Mouse (Mus musculus) liver, adult 2 months (tissue): ENCODE data around the gene Magi2. TPM values are rescaled to one million over a fixed set of nuclear protein-coding genes. Genes with fewer than 3 reads are reported as not detected.

Source experiments
- DNase-seq: peaks from one replicate; pipeline ENCODE4 v3.0.0-alpha.2; 2011; ENCODE audit warnings: low read depth, low spot score; ENCODE audit errors: extremely low read depth
- H3K27ac ChIP-seq: fragments of 200-500 bp; replicated peaks from 2 replicates; pipeline ENCODE4 v1.5.1; 2012; ENCODE audit warnings: low read depth, mild to moderate bottlenecking, control low read depth, inconsistent platforms, low read length; ENCODE audit not compliant: insufficient read depth
- H3K27me3 ChIP-seq: fragments of 200-500 bp; 2 replicates; pipeline ENCODE4 v1.6.1; 2012; ENCODE audit warnings: mild to moderate bottlenecking, moderate library complexity, low read length, inconsistent platforms; ENCODE audit not compliant: control insufficient read depth, insufficient read depth
- H3K36me3 ChIP-seq: fragments of 200-500 bp; 2 replicates; pipeline ENCODE4 v1.6.1; 2012; ENCODE audit warnings: low read length, inconsistent platforms; ENCODE audit not compliant: control insufficient read depth, insufficient read depth
- H3K4me1 ChIP-seq: fragments of 200-500 bp; 2 replicates; pipeline ENCODE4 v1.6.1; 2011; ENCODE audit warnings: low read length; ENCODE audit not compliant: control insufficient read depth, insufficient read depth
- H3K4me3 ChIP-seq: fragments of 200-500 bp; 2 replicates; pipeline ENCODE4 v1.5.1; 2011; ENCODE audit warnings: low read depth, mild to moderate bottlenecking, control low read depth, low read length, moderate library complexity; ENCODE audit not compliant: insufficient read depth
- H3K79me2 ChIP-seq: fragments of 200-500 bp; 2 replicates; pipeline ENCODE4 v1.6.1; 2012; ENCODE audit warnings: inconsistent platforms, mild to moderate bottlenecking, low read length, moderate library complexity; ENCODE audit not compliant: control insufficient read depth, insufficient read depth
- H3K9ac ChIP-seq: fragments of 200-500 bp; 2 replicates; pipeline ENCODE4 v1.6.1; 2012; ENCODE audit warnings: low read depth, mild to moderate bottlenecking, control low read depth, inconsistent platforms, low read length
- CTCF ChIP-seq: fragments of 200-500 bp; IDR thresholded peaks from 2 replicates; pipeline ENCODE4 v1.5.1; 2011; ENCODE audit warnings: low read depth, low read length, control low read depth
- POLR2A ChIP-seq: fragments of 200-500 bp; IDR thresholded peaks from 2 replicates; pipeline ENCODE4 v1.6.1; 2011; ENCODE audit warnings: low read length, control low read depth; ENCODE audit not compliant: insufficient read depth; ENCODE audit errors: extremely low read depth
- WGBS: fragments of 180-500 bp; shearing (Covaris S2); methylation state at CpG from one replicate; pipeline ENCODE4 v1.1.7; 2018; 5-methylcytosine and 5-hydroxymethylcytosine counted together
- polyA plus RNA-seq: library from polyadenylated mRNA; depleted of rRNA; stranded (reverse); fragments of >200 nt; gene quantifications from 2 replicates; pipeline ENCODE4 v1.2.3, GENCODE M21; 2012
- total RNA-seq: library from RNA; depleted of rRNA; stranded (reverse); fragments of >200 nt; gene quantifications from 2 replicates; pipeline ENCODE4 v1.2.3, GENCODE M21; 2014

Magi2 gene
- total and polyA plus RNA-seq, 2 experiments, result 0.06 to 0.18 TPM

DNA sequence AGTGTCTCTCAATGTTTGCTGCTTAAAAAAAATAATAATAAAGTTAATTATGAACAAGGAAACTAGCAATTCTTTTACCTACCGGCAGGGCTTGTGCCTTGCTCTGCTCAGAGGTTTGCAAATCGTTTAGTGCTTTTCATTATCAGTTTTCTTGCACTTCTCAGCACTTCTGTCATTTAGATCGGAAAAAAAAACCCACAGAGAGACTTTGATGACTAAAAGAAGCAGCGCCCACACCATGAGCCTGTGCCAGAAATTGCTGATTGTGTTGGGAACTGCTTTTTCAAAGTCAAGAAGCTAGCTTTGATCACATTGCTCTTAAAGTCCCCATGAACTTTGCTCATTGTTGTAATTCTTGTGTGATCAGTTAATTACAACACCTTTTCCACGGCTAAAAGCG is 860.2 kb downstream of the Magi2 start:
- H3K36me3 ChIP-seq, result no peaks in the 10 kb centered on the region

DNA sequence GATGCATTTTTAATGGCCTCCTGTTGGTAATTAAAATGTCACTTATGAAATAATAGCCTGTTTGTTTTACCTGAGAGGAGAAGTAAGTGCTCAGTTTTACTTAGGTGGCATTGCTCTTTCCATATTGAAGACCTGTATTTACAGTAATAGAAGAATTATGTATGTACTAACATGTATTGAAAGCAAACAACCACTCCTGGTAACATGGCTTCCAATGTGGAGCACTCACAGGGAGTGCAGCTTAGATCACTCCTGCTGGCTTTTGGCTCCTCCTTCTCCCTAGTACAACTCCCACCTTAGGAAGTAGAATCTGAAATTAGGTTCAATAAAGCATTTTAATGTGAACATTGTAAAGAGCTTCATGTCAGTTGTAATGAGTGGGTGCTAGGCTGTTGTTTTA is 877.0 kb downstream of the Magi2 start:
- Histone ChIP-seq H3K4me1 (no peaks in the 10 kb centered on the region), H3K27me3 (no peaks in the 10 kb centered on the region), H3K79me2 (no peaks in the 10 kb centered on the region), H3K4me3 (no peak overlapping the region), H3K27ac (no peak overlapping the region), H3K36me3 (no peaks in the 10 kb centered on the region), H3K9ac (no peak overlapping the region)
- DNase-seq, result no peak
- TF ChIP-seq CTCF (no peak), POLR2A (no peak)

More for the DNA sequence above, 860.2 kb downstream of the Magi2 start:
- TF ChIP-seq POLR2A (no peak), CTCF (no peak)
- no peak overlapping the region for H3K9ac ChIP-seq
- no peak overlapping the region for H3K4me3 ChIP-seq
- H3K4me1 ChIP-seq, result no peaks in the 10 kb centered on the region
- no peaks in the 10 kb centered on the region for H3K27me3 ChIP-seq
- WGBS, result 61% methylated on average over 6 of the region's 6 CpGs
- no peak overlapping the region for H3K27ac ChIP-seq
- H3K79me2 ChIP-seq, result no peaks in the 10 kb centered on the region
- DNase-seq, result no peak

DNA sequence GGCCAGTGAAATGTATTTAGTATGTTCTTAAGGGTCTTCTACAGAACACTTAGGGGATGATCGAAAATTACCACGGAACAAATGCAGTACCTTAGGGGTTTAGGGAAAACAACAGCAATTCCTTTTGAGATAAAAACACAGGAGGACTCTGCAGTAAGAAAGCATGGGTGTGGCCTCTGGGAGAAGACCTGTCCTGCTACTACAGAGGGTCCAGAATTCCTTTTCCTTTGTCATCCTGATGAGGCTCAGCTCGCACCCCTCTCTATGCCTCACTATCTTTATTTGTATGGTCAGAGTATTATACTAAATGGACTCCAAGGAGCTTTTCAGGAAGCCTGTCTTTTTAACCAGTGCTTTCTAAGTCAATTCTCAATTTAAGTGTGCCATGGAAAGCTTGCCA is 877.7 kb downstream of the Magi2 start:
- TF ChIP-seq CTCF (no peak), POLR2A (no peak)
- 58% methylated on average over 3 of the region's 3 CpGs for WGBS

DNA sequence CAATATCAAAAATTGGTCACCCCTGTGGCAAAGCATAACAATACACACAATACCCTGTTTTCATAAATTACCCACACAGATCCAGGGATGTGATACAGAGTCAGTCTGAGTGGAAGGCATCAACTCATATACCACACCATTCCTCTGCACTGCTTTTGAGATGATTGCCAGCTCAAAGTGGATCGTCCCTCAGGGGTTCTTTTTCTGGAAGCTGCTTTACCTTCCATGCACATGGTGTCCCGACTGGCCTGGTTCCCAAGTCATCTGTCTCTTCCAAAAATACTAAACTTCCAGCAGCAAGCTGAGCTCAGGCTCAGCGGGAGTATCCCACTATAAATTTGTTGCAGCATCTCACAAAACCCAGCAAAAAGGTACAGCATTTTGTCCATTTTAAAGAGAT is 882.7 kb downstream of the Magi2 start:
- no peak overlapping the region for H3K9ac ChIP-seq
- no peaks in the 10 kb centered on the region for H3K4me1 ChIP-seq
- TF ChIP-seq POLR2A, result no peak
- no peak overlapping the region for H3K4me3 ChIP-seq
- DNase-seq, result no peak
- H3K27me3 ChIP-seq, result no peaks in the 10 kb centered on the region
- H3K27ac ChIP-seq, result no peak overlapping the region
- no peaks in the 10 kb centered on the region for H3K79me2 ChIP-seq
- WGBS, result 84% methylated on average over 3 of the region's 3 CpGs
- H3K36me3 ChIP-seq, result no peaks in the 10 kb centered on the region

More for the DNA sequence above, 877.7 kb downstream of the Magi2 start:
- H3K79me2 ChIP-seq, result no peaks in the 10 kb centered on the region
- H3K4me3 ChIP-seq, result no peak overlapping the region
- H3K4me1 ChIP-seq, result no peaks in the 10 kb centered on the region
- no peak overlapping the region for H3K9ac ChIP-seq
- H3K27me3 ChIP-seq, result no peaks in the 10 kb centered on the region
- H3K27ac ChIP-seq, result no peak overlapping the region
- no peaks in the 10 kb centered on the region for H3K36me3 ChIP-seq
- no peak for DNase-seq

DNA sequence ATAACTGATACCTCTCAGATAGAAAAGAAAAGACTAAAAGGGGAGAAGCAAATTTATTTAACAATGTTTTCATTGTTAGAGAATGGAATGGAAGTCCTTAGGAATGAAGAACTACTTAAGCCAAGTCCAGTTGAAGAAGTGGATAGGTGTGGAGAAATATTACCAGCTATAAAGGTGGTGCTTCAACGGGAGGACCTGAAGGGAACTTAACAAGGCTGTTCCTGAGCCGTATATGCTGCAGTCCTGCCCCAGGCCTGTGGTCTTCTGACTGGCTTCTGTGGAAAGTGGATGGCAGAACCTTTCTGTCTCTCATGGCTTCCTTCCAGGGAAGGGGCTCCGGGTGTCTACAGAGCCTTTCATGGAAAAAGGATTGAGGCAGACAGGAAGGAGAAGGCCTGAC is 890.3 kb downstream of the Magi2 start:
- 89% methylated on average over 3 of the region's 3 CpGs for WGBS
- DNase-seq, result no peak

DNA sequence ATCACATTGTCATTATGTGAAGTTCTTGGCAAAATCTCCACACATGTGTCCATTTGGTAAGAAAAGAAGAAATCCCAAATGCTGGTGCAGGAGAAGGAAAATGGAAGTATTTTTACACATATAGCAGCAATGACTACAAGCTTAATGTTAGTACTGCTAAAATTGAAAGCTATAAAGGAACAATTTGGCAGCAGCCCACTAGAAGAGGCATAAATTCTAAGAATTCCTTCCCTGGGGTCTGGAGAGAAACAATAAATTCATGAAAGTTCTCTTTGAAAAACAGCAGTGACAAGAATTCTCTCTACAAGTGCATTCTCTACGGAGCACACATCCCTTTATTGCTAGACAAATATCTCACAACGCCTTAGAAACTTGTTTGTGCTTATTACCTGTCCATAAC is 913.4 kb downstream of the Magi2 start:
- TF ChIP-seq POLR2A (no peak), CTCF (no peak)
- no peak overlapping the region for H3K4me3 ChIP-seq
- no peak for DNase-seq
- H3K36me3 ChIP-seq, result no peaks in the 10 kb centered on the region
- H3K4me1 ChIP-seq, result no peaks in the 10 kb centered on the region
- WGBS, result 80% methylated on average over 2 of the region's 2 CpGs
- H3K27me3 ChIP-seq, result no peaks in the 10 kb centered on the region
- no peak overlapping the region for H3K9ac ChIP-seq
- H3K79me2 ChIP-seq, result no peaks in the 10 kb centered on the region
- no peak overlapping the region for H3K27ac ChIP-seq

More for the DNA sequence above, 890.3 kb downstream of the Magi2 start:
- Histone ChIP-seq H3K9ac (no peak overlapping the region), H3K4me1 (no peaks in the 10 kb centered on the region), H3K4me3 (no peak overlapping the region), H3K36me3 (no peaks in the 10 kb centered on the region), H3K79me2 (no peaks in the 10 kb centered on the region), H3K27me3 (no peaks in the 10 kb centered on the region), H3K27ac (no peak overlapping the region)
- TF ChIP-seq POLR2A (no peak), CTCF (no peak)
